Mouse (Mus musculus) neural tube, embryonic 10.5 days (tissue): ENCODE results near the gene Ttc25.
"Not testable (repeated sequence)": the region's sequence is repeated elsewhere in the genome, so short reads cannot be mapped to it uniquely, and the experiment has no call there.

Experiments used
- DNase-seq: peaks from one replicate; pipeline ENCODE4 v3.0.0-alpha.2; 2017; ENCODE audit warnings: low spot score; ENCODE audit errors: extremely low spot score

Ttc25 gene

GRCm38 (mm10) chr11:100528375-100529165 lies 16.8 kb upstream of the Ttc25 start:
- DNase-seq = no peak

GRCm38 (mm10) chr11:100533871-100534270 lies 11.5 kb upstream of the Ttc25 start:
- DNase-seq = no peak

GRCm38 (mm10) chr11:100534411-100534810 lies 11.0 kb upstream of the Ttc25 start:
- not testable (repeated sequence) for DNase-seq

GRCm38 (mm10) chr11:100534821-100535220 lies 10.6 kb upstream of the Ttc25 start:
- DNase-seq = not testable (repeated sequence)

GRCm38 (mm10) chr11:100535996-100536395 lies 9.4 kb upstream of the Ttc25 start:
- DNase-seq = no peak

- no peak for DNase-seq
Measured at GRCm38 (mm10) chr11:100536466-100536865, 8.9 kb upstream of the Ttc25 start.

GRCm38 (mm10) chr11:100540966-100541365 lies 4.4 kb upstream of the Ttc25 start:
- DNase-seq = no peak

- no peak for DNase-seq
Measured at GRCm38 (mm10) chr11:100541577-100541976, 3.8 kb upstream of the Ttc25 start.

- no peak for DNase-seq
Measured at GRCm38 (mm10) chr11:100545746-100546085, 309 bp downstream of the Ttc25 start.

- no peak for DNase-seq
Measured at GRCm38 (mm10) chr11:100546955-100547354, 1.5 kb downstream of the Ttc25 start.

GRCm38 (mm10) chr11:100548141-100548540 lies 2.7 kb downstream of the Ttc25 start:
- DNase-seq = no peak

- DNase-seq = no peak
Measured at GRCm38 (mm10) chr11:100549466-100549865, 4.1 kb downstream of the Ttc25 start.

GRCm38 (mm10) chr11:100550101-100550500 lies 4.7 kb downstream of the Ttc25 start:
- no peak for DNase-seq

- DNase-seq = no peak
Measured at GRCm38 (mm10) chr11:100552842-100553241, 7.4 kb downstream of the Ttc25 start.

GRCm38 (mm10) chr11:100555583-100555982 lies 10.2 kb downstream of the Ttc25 start:
- peak; percentile 38 for DNase-seq

- DNase-seq = no peak
Measured at GRCm38 (mm10) chr11:100557563-100557962, 12.2 kb downstream of the Ttc25 start.

GRCm38 (mm10) chr11:100559476-100559875 lies 14.1 kb downstream of the Ttc25 start:
- no peak for DNase-seq

- DNase-seq = no peak
Measured at GRCm38 (mm10) chr11:100561748-100562147, 16.3 kb downstream of the Ttc25 start.

GRCm38 (mm10) chr11:100564297-100564696 lies 18.9 kb downstream of the Ttc25 start:
- no peak for DNase-seq

- DNase-seq = no peak
Measured at GRCm38 (mm10) chr11:100564703-100565102, 19.3 kb downstream of the Ttc25 start.

- no peak for DNase-seq
Measured at GRCm38 (mm10) chr11:100567229-100567628, 21.8 kb downstream of the Ttc25 start.

- no peak for DNase-seq
Measured at GRCm38 (mm10) chr11:100567815-100568245, 22.4 kb downstream of the Ttc25 start.

- DNase-seq = no peak
Measured at GRCm38 (mm10) chr11:100568692-100569091, 23.3 kb downstream of the Ttc25 start.
